Mouse (Mus musculus) kidney, embryonic 14.5 days (tissue): Measurements from ENCODE around the gene Snx32. TPM values are rescaled to one million over a fixed set of nuclear protein-coding genes. Genes with fewer than 3 reads are reported as not detected.

Experiments used
- ATAC-seq: fragments of 200-750 bp; cut with Nextera tagmentation; 2 replicates; pipeline ENCODE4 v1.8.0; 2017; ENCODE audit warnings: moderate number of reproducible peaks, mild to moderate bottlenecking, moderate TSS enrichment, moderate library complexity; ENCODE audit not compliant: low FRiP score, low TSS enrichment
- H3K27ac ChIP-seq: fragments of 300-500 bp; sonication (generic); 2 replicates; pipeline ENCODE4 v1.5.1; 2014; ENCODE audit warnings: low read depth, mild to moderate bottlenecking, low read length, moderate library complexity, mixed read lengths
- H3K27me3 ChIP-seq: fragments of 300-500 bp; sonication (generic); 2 replicates; pipeline ENCODE4 v1.6.1; 2014; ENCODE audit warnings: mild to moderate bottlenecking, low read length; ENCODE audit not compliant: control insufficient read depth, insufficient read depth
- H3K36me3 ChIP-seq: fragments of 300-500 bp; sonication (generic); 2 replicates; pipeline ENCODE4 v1.6.1; 2014; ENCODE audit warnings: low read length, mixed read lengths; ENCODE audit not compliant: control insufficient read depth, insufficient read depth
- H3K4me1 ChIP-seq: fragments of 300-500 bp; sonication (generic); 2 replicates; pipeline ENCODE4 v1.6.1; 2014; ENCODE audit warnings: low read length, mixed read lengths; ENCODE audit not compliant: control insufficient read depth, insufficient read depth
- H3K4me2 ChIP-seq: fragments of 300-500 bp; sonication (generic); replicated peaks from 2 replicates; pipeline ENCODE4 v1.6.1; 2014; ENCODE audit warnings: low read depth, mild to moderate bottlenecking, low read length
- H3K4me3 ChIP-seq: fragments of 300-500 bp; sonication (generic); 2 replicates; pipeline ENCODE4 v1.5.1; 2014; ENCODE audit warnings: mild to moderate bottlenecking, low read length
- H3K9ac ChIP-seq: fragments of 300-500 bp; sonication (generic); 2 replicates; pipeline ENCODE4 v1.6.1; 2014; ENCODE audit warnings: low read depth, mild to moderate bottlenecking, low read length, moderate library complexity
- H3K9me3 ChIP-seq: fragments of 300-500 bp; sonication (generic); 2 replicates; pipeline ENCODE4 v1.6.1; 2016; ENCODE audit warnings: low read length; ENCODE audit not compliant: control insufficient read depth
- WGBS: fragments of 180-500 bp; shearing (Covaris S2); extraction: QIAGEN DNeasy Blood & Tissue Kit; methylation state at CpG from one replicate; pipeline ENCODE4 v1.1.7; 2014; 5-methylcytosine and 5-hydroxymethylcytosine counted together
- polyA plus RNA-seq: library from polyadenylated mRNA; unstranded; fragments of >200 nt; fragmentation: Nextera tagmentation; extraction: Ambion mirVana; gene quantifications from 2 replicates; pipeline ENCODE4 v1.2.1, GENCODE M21; 2014

The Snx32 gene
- polyA plus RNA-seq, 1 experiment from 2014 or later = 6.5 TPM

DNA sequence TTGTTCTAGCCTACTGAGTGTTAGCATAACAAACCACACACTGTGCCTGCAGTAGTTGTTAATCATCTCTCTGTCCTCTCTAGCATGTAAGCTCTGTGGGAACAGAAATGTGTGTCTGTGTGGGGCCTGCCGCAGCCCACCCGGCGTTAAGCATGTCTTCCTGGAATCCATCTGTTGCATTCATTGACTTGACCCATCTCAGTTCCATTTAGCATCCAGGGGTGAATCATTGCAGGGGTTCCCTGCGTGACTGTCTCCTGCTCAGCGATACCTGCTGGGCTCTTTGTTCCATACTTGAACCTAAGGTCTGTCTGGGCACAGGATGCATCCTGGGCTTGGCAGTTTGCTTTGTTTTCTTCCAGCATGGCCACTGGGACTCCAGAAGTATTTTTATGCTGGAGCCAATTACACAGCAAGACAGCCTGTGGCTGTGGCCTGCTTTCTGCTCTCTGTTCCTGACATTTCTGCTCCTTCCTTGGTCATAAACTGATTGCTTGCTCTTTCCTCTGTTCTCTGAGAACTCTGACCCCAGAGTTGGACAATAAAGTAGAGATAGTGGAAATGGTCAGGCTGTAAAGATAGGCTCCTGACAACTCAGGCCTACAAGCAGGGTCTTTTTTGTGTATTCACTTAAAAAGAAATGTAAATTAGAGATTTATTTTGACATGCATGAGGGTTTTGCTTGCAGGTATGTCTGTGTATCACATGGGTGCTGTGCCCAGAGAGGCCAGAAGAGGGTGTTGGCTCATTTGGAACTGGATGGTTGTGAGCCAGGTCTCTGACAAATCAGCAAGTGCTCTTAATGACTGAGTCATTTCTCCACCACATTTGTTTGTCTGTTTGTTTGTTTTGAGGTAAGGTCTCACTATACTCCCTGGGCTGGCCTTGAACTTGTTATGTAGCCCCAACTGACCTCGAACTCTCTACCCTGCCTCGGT lies 5.8 kb upstream of the Snx32 start:
- no peak overlapping the region for H3K27ac ChIP-seq
- no peaks in the 10 kb centered on the region for H3K9me3 ChIP-seq
- no peaks in the 10 kb centered on the region for H3K27me3 ChIP-seq
- H3K4me2 ChIP-seq = no peak overlapping the region
- H3K4me3 ChIP-seq = no peak overlapping the region
- H3K36me3 ChIP-seq = no peaks in the 10 kb centered on the region
- 85% methylated on average over 7 of the region's 7 CpGs for WGBS
- no peak overlapping the region for H3K9ac ChIP-seq
- peaks cover 3% of the 10 kb centered on the region; the same call in 1 of the 2 replicates for H3K4me1 ChIP-seq
- no peak for ATAC-seq

DNA sequence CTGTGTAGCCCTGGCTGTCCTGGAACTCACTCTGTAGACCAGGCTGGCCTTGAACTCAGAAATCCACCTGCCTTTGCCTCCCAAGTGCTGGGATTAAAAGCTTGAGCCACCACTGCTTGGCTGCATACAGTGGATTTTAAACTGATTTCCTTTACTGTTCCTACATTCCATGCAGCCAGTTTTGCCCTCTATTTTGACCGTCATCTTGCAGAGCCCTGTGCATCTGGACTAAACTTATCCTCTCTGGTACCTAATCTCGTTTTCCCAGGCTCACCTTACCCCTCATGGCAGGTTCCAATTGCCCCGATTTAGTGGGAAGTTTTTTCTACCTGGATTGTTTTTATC lies 2.6 kb upstream of the Snx32 start:
- no peak overlapping the region for H3K27ac ChIP-seq
- no peak overlapping the region for H3K4me2 ChIP-seq
- H3K9ac ChIP-seq = no peak overlapping the region
- no peaks in the 10 kb centered on the region for H3K27me3 ChIP-seq
- no peak for ATAC-seq
- no peak overlapping the region for H3K4me3 ChIP-seq
- H3K36me3 ChIP-seq = no peaks in the 10 kb centered on the region
- 81% methylated on average over 3 of the region's 3 CpGs for WGBS
- peaks cover 6% of the 10 kb centered on the region; the same call in 1 of the 2 replicates for H3K4me1 ChIP-seq
- peaks cover 8% of the 10 kb centered on the region; the same call in 1 of the 2 replicates for H3K9me3 ChIP-seq

DNA sequence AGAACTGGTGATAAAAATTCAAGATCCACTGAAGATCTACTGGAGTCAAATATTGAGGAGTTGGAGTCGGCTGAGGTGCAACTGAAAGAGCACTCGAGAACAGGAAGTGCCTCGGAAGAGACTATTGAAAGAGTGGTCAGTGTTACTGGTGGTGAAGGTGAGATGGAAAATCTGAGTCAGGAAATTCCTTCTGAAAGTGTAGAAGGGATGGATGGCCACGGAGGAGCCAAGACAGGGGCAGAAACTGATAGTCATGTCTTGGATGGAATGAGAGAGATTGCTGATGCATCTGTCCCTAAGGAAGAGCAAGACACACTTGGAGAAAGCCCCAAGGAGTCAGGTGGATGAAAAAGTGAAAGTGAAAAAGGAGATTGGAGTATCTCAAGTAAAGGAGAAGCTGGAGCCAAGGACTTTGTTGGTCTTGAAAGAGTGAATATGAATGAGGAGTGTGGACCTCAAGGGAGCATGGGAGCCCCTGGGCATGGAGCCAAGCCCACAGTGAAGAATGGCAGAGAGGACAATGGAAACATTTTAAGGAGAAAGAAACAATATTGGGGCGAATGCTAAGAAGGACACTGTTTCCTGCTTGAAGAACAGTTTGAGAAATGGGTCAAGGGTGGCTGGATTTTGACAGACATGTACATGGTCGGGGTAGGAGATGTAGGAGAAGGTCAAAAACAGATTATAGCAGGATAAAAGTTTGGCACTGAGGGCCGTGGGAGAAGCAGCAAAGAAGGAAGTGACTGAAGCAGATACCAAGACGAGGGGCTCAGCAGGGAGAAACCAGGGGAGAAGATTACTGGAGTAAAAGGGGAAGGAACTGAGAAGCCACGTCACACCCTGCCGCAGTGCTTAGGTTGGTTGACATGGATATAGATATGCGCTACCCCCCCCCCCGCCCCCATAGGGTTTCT lies 2.0 kb upstream of the Snx32 start:
- Histone ChIP-seq H3K4me1 (peaks cover 6% of the 10 kb centered on the region; the same call in 1 of the 2 replicates), H3K4me3 (no peak overlapping the region), H3K9me3 (peaks cover 9% of the 10 kb centered on the region; the same call in 1 of the 2 replicates), H3K27ac (no peak overlapping the region), H3K36me3 (no peaks in the 10 kb centered on the region), H3K9ac (no peak overlapping the region), H3K4me2 (no peak overlapping the region), H3K27me3 (no peaks in the 10 kb centered on the region)
- WGBS = 78% methylated on average over 12 of the region's 12 CpGs
- ATAC-seq = no peak

DNA sequence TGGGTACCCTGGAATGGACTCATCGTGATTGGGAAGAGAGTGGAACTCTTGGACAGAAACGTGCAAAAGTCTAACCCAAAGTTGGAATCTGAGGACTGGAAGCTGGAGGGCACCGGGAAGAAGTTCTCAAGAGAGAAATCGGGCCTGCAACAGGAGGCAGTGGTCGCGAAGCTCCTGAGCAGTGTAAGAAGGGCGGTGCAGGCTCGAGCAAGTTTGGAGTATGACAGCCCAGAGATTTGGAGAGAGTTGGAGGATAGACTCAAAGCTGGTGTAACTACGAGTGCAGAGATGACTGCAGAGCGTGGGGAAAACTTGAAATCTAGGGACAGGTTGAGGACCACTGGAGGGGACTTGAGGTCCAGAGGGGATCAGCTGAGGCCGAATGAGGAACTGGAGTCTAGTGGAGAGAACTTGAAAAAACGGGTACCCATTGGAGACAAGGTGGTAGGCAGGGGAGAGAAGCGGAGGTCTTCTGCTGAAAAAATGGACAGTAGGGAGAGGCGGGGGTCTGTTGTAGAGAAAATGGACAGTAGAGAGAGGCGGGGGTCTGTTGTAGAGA lies 815 bp upstream of the Snx32 start:
- ATAC-seq = no peak
- peaks cover 9% of the 10 kb centered on the region; the same call in 1 of the 2 replicates for H3K9me3 ChIP-seq
- H3K4me2 ChIP-seq = peak overlapping the region; percentile 82
- H3K27ac ChIP-seq = no peak overlapping the region
- peak overlapping the region; percentile 48 for H3K4me3 ChIP-seq
- no peaks in the 10 kb centered on the region for H3K27me3 ChIP-seq
- 49% methylated on average over 15 of the region's 15 CpGs for WGBS
- H3K36me3 ChIP-seq = no peaks in the 10 kb centered on the region
- H3K4me1 ChIP-seq = peaks cover 6% of the 10 kb centered on the region; the same call in 1 of the 2 replicates
- peak overlapping the region; percentile 60 for H3K9ac ChIP-seq

DNA sequence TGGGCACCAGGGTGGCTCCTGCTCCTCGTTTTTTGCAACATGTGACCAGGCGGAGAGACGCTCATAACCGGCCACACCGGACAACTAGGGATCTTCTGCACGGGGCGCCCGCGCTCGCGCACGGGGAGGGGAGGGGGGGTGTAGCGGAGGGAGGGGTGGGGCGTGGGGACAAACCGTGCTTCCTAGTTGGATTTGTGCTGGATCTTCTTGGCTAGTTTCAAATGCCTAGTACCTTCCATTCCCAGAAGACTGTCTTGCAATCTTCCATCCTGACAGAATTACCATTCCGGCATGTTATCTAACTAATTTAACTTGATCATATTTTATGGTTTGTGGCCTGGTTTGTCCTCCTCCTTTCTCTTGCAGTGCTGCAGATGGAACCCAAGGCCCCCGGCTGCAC lies 6.7 kb downstream of the Snx32 start, which contains the start of gene 1700020D05Rik:
Gene 1700020D05Rik, minus strand, starts transcription at position 101 of the 400 bp plus-strand sequence.
- Histone ChIP-seq H3K9me3 (peaks cover 6% of the 10 kb centered on the region; the same call in 1 of the 2 replicates), H3K4me3 (no peak within 1 kb of the TSS; the same call in 1 of the 2 replicates), H3K9ac (no peak within 1 kb of the TSS), H3K27ac (no peak within 1 kb of the TSS), H3K4me1 (no peaks in the 10 kb centered on the region), H3K27me3 (no peaks in the 10 kb centered on the region), H3K4me2 (peak within 1 kb of the TSS; percentile 22), H3K36me3 (no peaks in the 10 kb centered on the region)
- ATAC-seq = no peak; the same call in 1 of the 2 replicates
- WGBS = 58% methylated on average over 17 of the region's 17 CpGs

DNA sequence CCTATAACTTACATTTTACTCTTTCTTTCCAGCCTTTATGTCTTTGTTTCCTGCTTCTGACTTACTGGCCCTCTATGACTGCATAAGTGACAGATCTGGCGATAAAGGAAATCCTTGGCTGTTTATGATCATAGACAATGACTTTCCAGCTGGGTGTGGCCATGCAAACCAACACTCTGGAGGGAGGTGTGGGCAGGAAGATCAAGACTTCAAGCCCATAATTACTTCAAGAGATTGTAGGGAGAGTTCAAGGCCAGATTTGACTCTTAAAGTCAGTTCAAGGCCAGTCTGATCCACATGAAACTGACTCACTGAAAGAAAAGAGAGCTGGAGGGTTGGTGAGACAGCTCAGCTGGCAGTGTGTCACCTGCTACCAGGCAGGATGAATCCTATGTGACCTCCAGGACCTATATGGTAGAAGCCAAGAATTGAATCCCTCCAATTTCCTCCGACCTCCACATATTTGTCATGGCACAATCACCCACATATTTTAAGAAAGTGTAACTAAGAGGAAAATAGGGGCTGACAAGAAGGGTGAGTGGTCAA lies 9.9 kb downstream of the Snx32 start:
- no peak overlapping the region for H3K4me3 ChIP-seq
- H3K4me2 ChIP-seq = no peak overlapping the region
- no peaks in the 10 kb centered on the region for H3K27me3 ChIP-seq
- WGBS = 86% methylated on average over 2 of the region's 2 CpGs
- H3K4me1 ChIP-seq = no peaks in the 10 kb centered on the region
- H3K9ac ChIP-seq = no peak overlapping the region
- ATAC-seq = no peak
- H3K27ac ChIP-seq = no peak overlapping the region
- H3K9me3 ChIP-seq = no peaks in the 10 kb centered on the region
- peaks cover 23% of the 10 kb centered on the region for H3K36me3 ChIP-seq

DNA sequence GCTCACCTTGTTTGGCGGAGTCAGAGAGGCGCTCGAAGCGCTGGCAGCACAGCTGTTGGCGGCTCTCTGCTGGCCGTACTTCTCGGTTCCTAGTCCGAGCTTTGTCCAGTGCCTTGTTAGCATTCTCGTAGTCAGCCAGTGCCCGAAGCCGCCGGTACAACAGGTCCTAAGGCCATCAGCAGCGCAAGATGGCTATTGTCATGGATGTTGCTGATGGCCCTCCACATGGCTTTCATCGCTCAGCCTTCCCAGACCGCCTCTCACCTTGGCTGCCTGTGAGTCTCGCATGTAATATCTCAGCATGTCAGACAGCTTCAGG lies 14.3 kb downstream of the Snx32 start:
- no peaks in the 10 kb centered on the region for H3K27me3 ChIP-seq
- H3K4me3 ChIP-seq = no peak overlapping the region
- H3K36me3 ChIP-seq = peaks cover 53% of the 10 kb centered on the region
- H3K4me1 ChIP-seq = peaks cover 12% of the 10 kb centered on the region; the same call in 1 of the 2 replicates
- no peak for ATAC-seq
- no peak overlapping the region for H3K9ac ChIP-seq
- H3K4me2 ChIP-seq = no peak overlapping the region
- H3K27ac ChIP-seq = no peak overlapping the region
- 87% methylated on average over 16 of the region's 16 CpGs for WGBS
- H3K9me3 ChIP-seq = no peaks in the 10 kb centered on the region

DNA sequence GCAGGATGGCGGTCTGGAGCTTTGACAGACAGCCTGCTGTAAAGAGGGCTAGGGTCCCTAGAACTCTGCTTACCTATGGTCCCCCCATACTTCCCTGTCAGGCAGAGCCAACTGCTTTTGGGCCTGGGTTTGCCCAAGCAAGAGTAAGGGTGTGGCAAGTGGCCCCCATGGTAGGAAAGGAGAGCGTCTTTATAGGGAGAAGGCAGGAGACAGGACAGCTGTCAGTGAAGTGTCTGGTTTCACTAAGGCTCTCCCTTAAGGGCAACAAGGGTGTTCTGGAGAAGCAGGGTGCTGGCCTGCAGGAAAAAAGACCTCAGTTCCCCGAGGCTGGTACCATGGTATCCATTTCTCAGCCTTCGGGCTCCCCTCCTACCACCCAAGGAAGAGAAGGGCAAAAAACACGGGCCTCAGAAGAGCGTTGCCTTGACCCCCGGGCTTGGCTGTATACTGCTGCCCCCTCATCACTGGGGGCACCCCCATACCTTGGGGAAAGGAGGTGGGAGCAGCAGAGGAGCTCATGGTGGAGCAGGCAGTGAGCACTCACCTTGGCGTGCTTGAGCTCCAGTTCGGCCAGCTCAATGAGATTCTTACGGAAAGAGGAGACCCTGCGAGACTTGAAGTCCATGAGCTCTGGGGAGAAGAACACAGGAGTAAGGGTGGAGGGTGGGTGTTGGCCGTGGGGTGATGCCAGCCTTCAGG lies 14.8 kb downstream of the Snx32 start:
- no peaks in the 10 kb centered on the region for H3K9me3 ChIP-seq
- H3K9ac ChIP-seq = no peak overlapping the region
- WGBS = 85% methylated on average over 12 of the region's 12 CpGs
- no peak overlapping the region for H3K4me2 ChIP-seq
- peaks cover 12% of the 10 kb centered on the region; the same call in 1 of the 2 replicates for H3K4me1 ChIP-seq
- ATAC-seq = no peak
- peaks cover 53% of the 10 kb centered on the region for H3K36me3 ChIP-seq
- no peak overlapping the region for H3K27ac ChIP-seq
- no peaks in the 10 kb centered on the region for H3K27me3 ChIP-seq
- H3K4me3 ChIP-seq = no peak overlapping the region
